Mouse (Mus musculus): ENCODE results near the gene Olfr71. TPM values are rescaled to one million over a fixed set of nuclear protein-coding genes. Genes with fewer than 3 reads are reported as not detected.

The Olfr71 gene
- polyA plus RNA-seq, 1 experiment from 2014 or later, result not detected

DNA sequence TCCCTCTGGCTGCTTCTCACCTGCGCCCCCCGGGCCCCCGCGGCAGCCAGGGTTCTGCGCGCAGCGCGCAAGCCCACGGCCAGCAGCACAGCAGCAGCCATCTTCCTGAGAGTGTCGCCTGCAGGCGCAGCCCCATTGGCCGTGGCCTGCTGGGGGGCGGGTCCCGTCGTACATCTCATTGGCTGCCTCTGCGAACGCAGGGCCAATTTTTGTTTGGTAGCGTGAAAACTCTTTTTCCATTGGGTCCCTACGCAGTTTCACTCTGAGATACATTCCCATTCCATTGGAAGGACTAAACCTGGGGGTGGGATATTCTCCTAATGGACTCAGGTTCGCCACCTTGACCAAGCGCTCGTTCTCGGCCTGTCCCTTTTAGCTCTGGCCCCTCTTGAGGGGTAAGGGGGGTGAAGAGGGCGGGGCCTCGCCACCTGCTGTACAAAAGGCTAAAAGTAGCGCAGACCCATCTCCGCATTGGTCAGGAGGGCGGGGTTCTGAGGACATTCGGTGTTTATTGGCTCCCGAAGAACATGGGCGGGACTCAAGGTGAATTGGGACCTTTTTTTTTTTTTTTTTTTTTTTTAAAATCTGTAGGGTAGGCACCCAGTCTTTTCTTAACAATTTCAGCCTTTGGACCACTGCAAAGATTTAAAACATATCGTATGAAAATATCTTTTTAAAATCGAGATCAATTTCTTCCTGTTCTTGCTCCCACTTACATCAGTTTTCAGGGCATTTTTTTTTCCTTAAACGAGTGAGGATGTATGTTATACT lies 53.5 kb downstream of the Olfr71 start, which contains the start of gene Hint2:
Gene Hint2 (minus strand): TSS at position 128 of the 771 bp plus-strand sequence.
- DNase-seq (ENCODE audit: low spot score) (peak; percentile 99), ATAC-seq (replicated peaks; ENCODE audit: low FRiP score, low read depth) (peak; percentile 95)
- H3K4me3 ChIP-seq (replicated peaks; ENCODE audit: low read depth, low read length), result peak within 1 kb of the TSS; percentile 92
- peak within 1 kb of the TSS; percentile 97 for H3K27ac ChIP-seq
- no peaks in the 10 kb centered on the region for H3K36me3 ChIP-seq (ENCODE audit: insufficient read depth, low read length)
- H3K9ac ChIP-seq (ENCODE audit: low read depth, low read length), result peak within 1 kb of the TSS; percentile 93
- WGBS, result under 1% methylated on average over 33 of the region's 34 CpGs
- peak; percentile 36; the same call in 1 of the 2 replicates for TF ChIP-seq CTCF (IDR thresholded peaks at IDR 0.05; ENCODE audit: low read depth)
- H3K27me3 ChIP-seq (ENCODE audit: insufficient read depth, low read length), result no peaks in the 10 kb centered on the region
- no peaks in the 10 kb centered on the region for H3K9me3 ChIP-seq (replicated peaks; ENCODE audit: low read length)
- H3K4me2 ChIP-seq (ENCODE audit: low read length), result peak within 1 kb of the TSS; percentile 67
- H3K4me1 ChIP-seq (replicated peaks; ENCODE audit: insufficient read depth, low read length), result no peaks in the 10 kb centered on the region

DNA sequence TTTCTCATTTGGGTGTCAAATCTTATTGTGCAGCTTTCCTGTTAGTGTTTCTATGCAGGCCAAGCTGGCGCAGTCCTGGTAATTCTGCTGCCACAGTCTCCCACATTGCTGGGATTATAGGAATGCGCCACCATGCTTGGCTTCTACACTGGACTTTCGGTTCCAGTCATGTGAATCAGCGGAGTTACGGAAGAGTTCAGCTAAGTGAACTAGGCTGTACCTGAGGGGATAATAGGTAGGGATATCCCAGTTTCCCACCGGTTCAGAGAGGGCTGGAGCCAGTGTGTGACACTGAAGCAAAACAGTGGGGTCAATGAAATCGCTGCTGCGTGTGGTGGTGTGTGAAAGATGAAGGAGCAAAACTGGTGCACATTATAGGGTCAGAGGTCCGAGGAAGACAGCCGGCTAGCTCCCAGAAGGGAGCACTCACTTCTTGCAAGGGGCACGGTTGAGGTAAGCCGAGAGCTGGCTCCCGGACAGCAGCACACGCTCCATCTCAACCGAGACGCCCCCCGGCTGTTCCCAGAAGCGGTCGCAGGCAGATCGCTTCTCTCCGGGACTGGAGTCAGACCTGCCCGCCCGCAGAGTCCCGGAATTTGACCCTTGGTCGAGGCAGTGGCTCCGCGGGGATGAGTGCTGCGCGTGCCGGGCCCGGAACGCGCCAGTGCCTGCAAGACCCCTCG lies 54.3 kb downstream of the Olfr71 start:
- H3K4me2 ChIP-seq (ENCODE audit: low read length), result peak overlapping the region; percentile 67
- 4% methylated on average over 34 of the region's 34 CpGs for WGBS
- TF ChIP-seq CTCF (IDR thresholded peaks at IDR 0.05; ENCODE audit: low read depth), result peak; percentile 13; the same call in 1 of the 2 replicates
- peak; percentile 21 for DNase-seq (ENCODE audit: low spot score)
- H3K36me3 ChIP-seq (ENCODE audit: insufficient read depth, low read length), result no peaks in the 10 kb centered on the region
- peak overlapping the region; percentile 93 for H3K9ac ChIP-seq (ENCODE audit: low read depth, low read length)
- H3K4me1 ChIP-seq (replicated peaks; ENCODE audit: insufficient read depth, low read length), result no peaks in the 10 kb centered on the region
- ATAC-seq (replicated peaks; ENCODE audit: low FRiP score, low read depth), result peak; percentile 59
- H3K4me3 ChIP-seq (replicated peaks; ENCODE audit: low read depth, low read length), result peak overlapping the region; percentile 92
- peak overlapping the region; percentile 97 for H3K27ac ChIP-seq
- no peaks in the 10 kb centered on the region for H3K27me3 ChIP-seq (ENCODE audit: insufficient read depth, low read length)
- H3K9me3 ChIP-seq (replicated peaks; ENCODE audit: low read length), result no peaks in the 10 kb centered on the region

Other genes starting within 250 kb of the Olfr71 start
- gene Sit1, start 226.5 kb downstream of the Olfr71 start, polyA plus RNA-seq (2015; fragmentation: Nextera tagmentation; extraction: Ambion mirVana), result not detected in 2 replicates
- 104 and 107 TPM in 2 replicates for gene Ccdc107, start 217.4 kb downstream of the Olfr71 start, polyA plus RNA-seq (2015; fragmentation: Nextera tagmentation; extraction: Ambion mirVana)
- 15.2 and 15.4 TPM in 2 replicates for gene Arhgef39, start 210.6 kb downstream of the Olfr71 start, polyA plus RNA-seq (2015; fragmentation: Nextera tagmentation; extraction: Ambion mirVana)
- 0.48 and 1.3 TPM in 2 replicates for gene Car9, start 203.3 kb downstream of the Olfr71 start, polyA plus RNA-seq (2015; fragmentation: Nextera tagmentation; extraction: Ambion mirVana)
- gene Tpm2, start 186.5 kb downstream of the Olfr71 start, polyA plus RNA-seq (2015; fragmentation: Nextera tagmentation; extraction: Ambion mirVana), result 164 and 176 TPM in 2 replicates
- 74.1 and 76.5 TPM in 2 replicates for gene Creb3, start 147.9 kb downstream of the Olfr71 start, polyA plus RNA-seq (2015; fragmentation: Nextera tagmentation; extraction: Ambion mirVana)
- gene Tln1, start 147.6 kb downstream of the Olfr71 start, polyA plus RNA-seq (2015; fragmentation: Nextera tagmentation; extraction: Ambion mirVana), result 64.9 and 65.8 TPM in 2 replicates
- 15.9 and 17.8 TPM in 2 replicates for gene Rgp1, start 131.5 kb downstream of the Olfr71 start, polyA plus RNA-seq (2015; fragmentation: Nextera tagmentation; extraction: Ambion mirVana)
- gene Gba2, start 131.4 kb downstream of the Olfr71 start, polyA plus RNA-seq (2015; fragmentation: Nextera tagmentation; extraction: Ambion mirVana), result 14.2 and 15.9 TPM in 2 replicates
- 2.0 and 2.5 TPM in 2 replicates for gene Msmp, start 125.8 kb downstream of the Olfr71 start, polyA plus RNA-seq (2015; fragmentation: Nextera tagmentation; extraction: Ambion mirVana)
- 7.2 and 8.6 TPM in 2 replicates for gene Npr2, start 78.3 kb downstream of the Olfr71 start, polyA plus RNA-seq (2015; fragmentation: Nextera tagmentation; extraction: Ambion mirVana)
- gene Spag8, start 56.7 kb downstream of the Olfr71 start, polyA plus RNA-seq (2015; fragmentation: Nextera tagmentation; extraction: Ambion mirVana), result 0.79 and 0.96 TPM in 2 replicates
- gene Hint2, start 53.8 kb downstream of the Olfr71 start, polyA plus RNA-seq (2015; fragmentation: Nextera tagmentation; extraction: Ambion mirVana), result 236 and 263 TPM in 2 replicates
- gene Tmem8b, start 41.3 kb downstream of the Olfr71 start, polyA plus RNA-seq (2015; fragmentation: Nextera tagmentation; extraction: Ambion mirVana), result 2.0 and 2.2 TPM in 2 replicates
- gene Fam221b, start 41.1 kb downstream of the Olfr71 start, polyA plus RNA-seq (2015; fragmentation: Nextera tagmentation; extraction: Ambion mirVana), result 2.9 and 3.8 TPM in 2 replicates
- not detected in 2 replicates for gene Olfr70, start 9.4 kb downstream of the Olfr71 start, polyA plus RNA-seq (2015; fragmentation: Nextera tagmentation; extraction: Ambion mirVana)
- 2.7 and 3.2 TPM in 2 replicates for gene Hrct1, start 16.9 kb upstream of the Olfr71 start, polyA plus RNA-seq (2015; fragmentation: Nextera tagmentation; extraction: Ambion mirVana)
- gene Spaar, start 19.8 kb upstream of the Olfr71 start, polyA plus RNA-seq (2015; fragmentation: Nextera tagmentation; extraction: Ambion mirVana), result 0.40 and 0.43 TPM in 2 replicates
- not detected in 2 replicates for gene Olfr159, start 60.8 kb upstream of the Olfr71 start, polyA plus RNA-seq (2015; fragmentation: Nextera tagmentation; extraction: Ambion mirVana)
- gene Olfr156, start 113.6 kb upstream of the Olfr71 start, polyA plus RNA-seq (2015; fragmentation: Nextera tagmentation; extraction: Ambion mirVana), result not detected in 2 replicates
- 0.01 TPM in 1 of 2 replicates, not detected in the other for gene Olfr157, start 129.9 kb upstream of the Olfr71 start, polyA plus RNA-seq (2015; fragmentation: Nextera tagmentation; extraction: Ambion mirVana)
- not detected in 2 replicates for gene Olfr155, start 141.3 kb upstream of the Olfr71 start, polyA plus RNA-seq (2015; fragmentation: Nextera tagmentation; extraction: Ambion mirVana)
- 20.2 and 20.5 TPM in 2 replicates for gene Reck, start 165.3 kb upstream of the Olfr71 start, polyA plus RNA-seq (2015; fragmentation: Nextera tagmentation; extraction: Ambion mirVana)
- 54.9 and 59.1 TPM in 2 replicates for gene Glipr2, start 247.1 kb upstream of the Olfr71 start, polyA plus RNA-seq (2015; fragmentation: Nextera tagmentation; extraction: Ambion mirVana)

Measured in kidney, postnatal 0 days (tissue).